Mouse (Mus musculus): ENCODE results near the gene Nrf1. TPM values are rescaled to one million over a fixed set of nuclear protein-coding genes. Genes with fewer than 3 reads are reported as not detected.

Nrf1 gene
- polyA plus RNA-seq, 1 experiment from 2014 or later, result 34.0 TPM

DNA sequence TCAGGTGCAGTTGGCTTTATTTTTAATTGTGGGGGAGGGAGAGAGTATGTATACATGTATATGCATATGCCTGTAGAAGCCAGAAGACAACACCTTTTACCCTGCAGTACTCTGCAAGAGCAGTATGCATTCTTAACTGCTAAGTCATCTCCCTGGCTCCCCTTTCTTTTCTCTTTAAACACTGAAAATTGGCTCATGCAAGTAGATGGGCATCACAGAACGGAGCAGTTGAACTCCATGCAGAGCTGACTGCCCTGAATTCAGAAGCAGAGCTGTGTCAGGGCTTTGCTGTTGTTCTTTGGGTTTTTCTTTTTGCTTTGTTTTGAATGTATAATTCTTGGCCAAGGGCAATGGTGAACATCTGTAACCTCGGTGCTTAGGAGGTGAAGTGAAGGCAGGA lies 58.3 kb downstream of the Nrf1 start:
- H3K9ac ChIP-seq (ENCODE audit: low read length), result no peak overlapping the region
- no peaks in the 10 kb centered on the region for H3K9me3 ChIP-seq (ENCODE audit: control insufficient read depth, low read length)
- H3K27ac ChIP-seq (replicated peaks in 1 of 2; ENCODE audit: control insufficient read depth in 1 of 2, insufficient read depth in 1 of 2, low read depth in 2 of 2, low read length in 2 of 2), result no peak overlapping the region
- H3K4me1 ChIP-seq (ENCODE audit: control insufficient read depth in 2 of 2, insufficient read depth in 2 of 2, low read length in 2 of 2), result no peaks in the 10 kb centered on the region
- 95% methylated on average over 2 of the region's 2 CpGs for WGBS
- H3K36me3 ChIP-seq (ENCODE audit: control insufficient read depth, insufficient read depth, low read length), result peaks cover 68% of the 10 kb centered on the region
- no peak overlapping the region for H3K4me3 ChIP-seq (ENCODE audit: control insufficient read depth in 1 of 2, insufficient read depth in 1 of 2, low read depth in 1 of 2, low read length in 2 of 2)
- H3K4me2 ChIP-seq (ENCODE audit: low read length), result no peak overlapping the region
- H3K27me3 ChIP-seq (ENCODE audit: control insufficient read depth, insufficient read depth, low read length), result no peaks in the 10 kb centered on the region
- no peak for ATAC-seq (ENCODE audit: insufficient number of reproducible peaks, insufficient read depth, low FRiP score, low read depth)

GRCm38 (mm10) chr6:30107456-30107855 lies 59.7 kb downstream of the Nrf1 start:
- no peak for ATAC-seq (ENCODE audit: insufficient number of reproducible peaks, insufficient read depth, low FRiP score, low read depth)
- 79% methylated on average over 2 of the region's 2 CpGs for WGBS
- H3K36me3 ChIP-seq (ENCODE audit: control insufficient read depth, insufficient read depth, low read length), result peaks cover 65% of the 10 kb centered on the region

GRCm38 (mm10) chr6:30109820-30110502 lies 62.2 kb downstream of the Nrf1 start:
- WGBS, result 86% methylated on average over 10 of the region's 10 CpGs
- H3K4me1 ChIP-seq (ENCODE audit: control insufficient read depth in 2 of 2, insufficient read depth in 2 of 2, low read length in 2 of 2), result no peaks in the 10 kb centered on the region
- H3K9me3 ChIP-seq (ENCODE audit: control insufficient read depth, low read length), result peaks cover 4% of the 10 kb centered on the region; the same call in 1 of the 2 replicates
- H3K27ac ChIP-seq (replicated peaks in 1 of 2; ENCODE audit: control insufficient read depth in 1 of 2, insufficient read depth in 1 of 2, low read depth in 2 of 2, low read length in 2 of 2), result no peak overlapping the region
- no peak overlapping the region for H3K9ac ChIP-seq (ENCODE audit: low read length)
- no peak for ATAC-seq (ENCODE audit: insufficient number of reproducible peaks, insufficient read depth, low FRiP score, low read depth)
- H3K4me2 ChIP-seq (ENCODE audit: low read length), result no peak overlapping the region
- H3K4me3 ChIP-seq (ENCODE audit: control insufficient read depth in 1 of 2, insufficient read depth in 1 of 2, low read depth in 1 of 2, low read length in 2 of 2), result no peak overlapping the region
- peaks cover 62% of the 10 kb centered on the region for H3K36me3 ChIP-seq (ENCODE audit: control insufficient read depth, insufficient read depth, low read length)
- H3K27me3 ChIP-seq (ENCODE audit: control insufficient read depth, insufficient read depth, low read length), result no peaks in the 10 kb centered on the region

More at GRCm38 (mm10) chr6:30107456-30107855, 59.7 kb downstream of the Nrf1 start:
- H3K9ac ChIP-seq (ENCODE audit: low read length), result no peak overlapping the region
- no peaks in the 10 kb centered on the region for H3K4me1 ChIP-seq (ENCODE audit: control insufficient read depth in 2 of 2, insufficient read depth in 2 of 2, low read length in 2 of 2)
- H3K4me2 ChIP-seq (ENCODE audit: low read length), result no peak overlapping the region
- no peak overlapping the region for H3K27ac ChIP-seq (replicated peaks in 1 of 2; ENCODE audit: control insufficient read depth in 1 of 2, insufficient read depth in 1 of 2, low read depth in 2 of 2, low read length in 2 of 2)
- H3K27me3 ChIP-seq (ENCODE audit: control insufficient read depth, insufficient read depth, low read length), result no peaks in the 10 kb centered on the region
- no peak overlapping the region for H3K4me3 ChIP-seq (ENCODE audit: control insufficient read depth in 1 of 2, insufficient read depth in 1 of 2, low read depth in 1 of 2, low read length in 2 of 2)
- H3K9me3 ChIP-seq (ENCODE audit: control insufficient read depth, low read length), result peaks cover 3% of the 10 kb centered on the region; the same call in 1 of the 2 replicates

- H3K36me3 ChIP-seq (ENCODE audit: control insufficient read depth, insufficient read depth, low read length), result peaks cover 71% of the 10 kb centered on the region
- H3K4me2 ChIP-seq (ENCODE audit: low read length), result no peak overlapping the region
- H3K27me3 ChIP-seq (ENCODE audit: control insufficient read depth, insufficient read depth, low read length), result no peaks in the 10 kb centered on the region
- no peak for ATAC-seq (ENCODE audit: insufficient number of reproducible peaks, insufficient read depth, low FRiP score, low read depth)
- H3K4me3 ChIP-seq (ENCODE audit: control insufficient read depth in 1 of 2, insufficient read depth in 1 of 2, low read depth in 1 of 2, low read length in 2 of 2), result no peak overlapping the region
- H3K9ac ChIP-seq (ENCODE audit: low read length), result no peak overlapping the region
- WGBS, result 96% methylated on average over 4 of the region's 4 CpGs
- H3K9me3 ChIP-seq (ENCODE audit: control insufficient read depth, low read length), result peaks cover 4% of the 10 kb centered on the region; the same call in 1 of the 2 replicates
- H3K27ac ChIP-seq (replicated peaks in 1 of 2; ENCODE audit: control insufficient read depth in 1 of 2, insufficient read depth in 1 of 2, low read depth in 2 of 2, low read length in 2 of 2), result no peak overlapping the region
- no peaks in the 10 kb centered on the region for H3K4me1 ChIP-seq (ENCODE audit: control insufficient read depth in 2 of 2, insufficient read depth in 2 of 2, low read length in 2 of 2)
Observed at GRCm38 (mm10) chr6:30112349-30113132, 64.8 kb downstream of the Nrf1 start.

- Histone ChIP-seq H3K36me3 (ENCODE audit: control insufficient read depth, insufficient read depth, low read length) (peaks cover 82% of the 10 kb centered on the region), H3K27me3 (ENCODE audit: control insufficient read depth, insufficient read depth, low read length) (no peaks in the 10 kb centered on the region), H3K9ac (ENCODE audit: low read length) (no peak overlapping the region), H3K27ac (replicated peaks in 1 of 2; ENCODE audit: control insufficient read depth in 1 of 2, insufficient read depth in 1 of 2, low read depth in 2 of 2, low read length in 2 of 2) (no peak overlapping the region), H3K4me2 (ENCODE audit: low read length) (no peak overlapping the region), H3K4me3 (ENCODE audit: control insufficient read depth in 1 of 2, insufficient read depth in 1 of 2, low read depth in 1 of 2, low read length in 2 of 2) (no peak overlapping the region), H3K4me1 (ENCODE audit: control insufficient read depth in 2 of 2, insufficient read depth in 2 of 2, low read length in 2 of 2) (no peaks in the 10 kb centered on the region; a peak in 1 of 4 replicates), H3K9me3 (ENCODE audit: control insufficient read depth, low read length) (peaks cover 4% of the 10 kb centered on the region; the same call in 1 of the 2 replicates)
- no peak for ATAC-seq (ENCODE audit: insufficient number of reproducible peaks, insufficient read depth, low FRiP score, low read depth)
- WGBS, result 69% methylated on average over 2 of the region's 2 CpGs
Observed at GRCm38 (mm10) chr6:30114101-30114500, 66.3 kb downstream of the Nrf1 start.

DNA sequence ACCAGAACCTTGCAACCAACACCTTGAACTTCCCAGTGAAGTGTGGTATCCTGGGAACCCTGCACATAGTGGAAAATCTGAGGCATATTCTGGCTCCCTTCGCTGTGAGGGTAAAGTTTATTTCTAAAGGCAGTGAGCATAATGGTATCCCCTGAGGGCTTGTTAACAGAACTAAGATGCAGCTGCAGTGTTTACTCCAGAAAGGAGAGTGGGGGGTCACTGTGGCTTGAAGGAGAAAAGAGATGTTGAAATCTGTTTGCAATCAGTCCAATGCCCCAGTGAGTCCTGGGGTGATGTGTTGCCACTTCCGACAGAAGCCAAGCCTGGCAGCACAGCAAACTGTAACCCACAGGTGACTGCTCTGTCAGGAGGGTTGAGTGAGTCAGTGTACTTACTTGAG lies 73.4 kb downstream of the Nrf1 start:
- no peak overlapping the region for H3K9ac ChIP-seq (ENCODE audit: low read length)
- H3K4me3 ChIP-seq (ENCODE audit: control insufficient read depth in 1 of 2, insufficient read depth in 1 of 2, low read depth in 1 of 2, low read length in 2 of 2), result no peak overlapping the region
- no peaks in the 10 kb centered on the region for H3K9me3 ChIP-seq (ENCODE audit: control insufficient read depth, low read length)
- H3K4me2 ChIP-seq (ENCODE audit: low read length), result no peak overlapping the region
- no peaks in the 10 kb centered on the region; a peak in 1 of 4 replicates for H3K4me1 ChIP-seq (ENCODE audit: control insufficient read depth in 2 of 2, insufficient read depth in 2 of 2, low read length in 2 of 2)
- peaks cover 80% of the 10 kb centered on the region for H3K36me3 ChIP-seq (ENCODE audit: control insufficient read depth, insufficient read depth, low read length)
- ATAC-seq (ENCODE audit: insufficient number of reproducible peaks, insufficient read depth, low FRiP score, low read depth), result no peak
- WGBS, result 87% methylated on average over 2 of the region's 2 CpGs
- no peak overlapping the region for H3K27ac ChIP-seq (replicated peaks in 1 of 2; ENCODE audit: control insufficient read depth in 1 of 2, insufficient read depth in 1 of 2, low read depth in 2 of 2, low read length in 2 of 2)
- H3K27me3 ChIP-seq (ENCODE audit: control insufficient read depth, insufficient read depth, low read length), result no peaks in the 10 kb centered on the region

GRCm38 (mm10) chr6:30121600-30121999 lies 73.8 kb downstream of the Nrf1 start:
- Histone ChIP-seq H3K4me3 (ENCODE audit: control insufficient read depth in 1 of 2, insufficient read depth in 1 of 2, low read depth in 1 of 2, low read length in 2 of 2) (no peak overlapping the region), H3K36me3 (ENCODE audit: control insufficient read depth, insufficient read depth, low read length) (peaks cover 79% of the 10 kb centered on the region), H3K9me3 (ENCODE audit: control insufficient read depth, low read length) (no peaks in the 10 kb centered on the region), H3K4me1 (ENCODE audit: control insufficient read depth in 2 of 2, insufficient read depth in 2 of 2, low read length in 2 of 2) (no peaks in the 10 kb centered on the region; a peak in 1 of 4 replicates), H3K9ac (ENCODE audit: low read length) (no peak overlapping the region), H3K27me3 (ENCODE audit: control insufficient read depth, insufficient read depth, low read length) (no peaks in the 10 kb centered on the region), H3K4me2 (ENCODE audit: low read length) (no peak overlapping the region), H3K27ac (replicated peaks in 1 of 2; ENCODE audit: control insufficient read depth in 1 of 2, insufficient read depth in 1 of 2, low read depth in 2 of 2, low read length in 2 of 2) (no peak overlapping the region)
- ATAC-seq (ENCODE audit: insufficient number of reproducible peaks, insufficient read depth, low FRiP score, low read depth), result no peak
- WGBS, result 97% methylated on average over 1 of the region's 1 CpGs

All from heart, embryonic 14.5 days (tissue).